In genomic region chr5:12124935-12125334, GRCm38 (mm10) we compare ENCODE assay signal across 30 mouse cellular contexts.
"Had no signal": no experiment of that assay in that cellular context is flagged by ENCODE, and none has a peak within 500 bp of the region (broad histone marks: within the 10 kb centered on the region; RNA-seq: fewer than 3 reads in every experiment).

No protein-coding gene starts in this region.

- ATAC-seq: liver, embryonic 12.5 days; lung, postnatal 0 days; midbrain, embryonic 13.5 days; midbrain, embryonic 15.5 days; midbrain, embryonic 16.5 days had no signal

- H3K9ac ChIP-seq: limb, embryonic 12.5 days; limb, embryonic 13.5 days; limb, embryonic 15.5 days; liver, embryonic 12.5 days; liver, embryonic 13.5 days; liver, embryonic 14.5 days; liver, embryonic 15.5 days; lung, embryonic 14.5 days; lung, embryonic 15.5 days; midbrain, embryonic 12.5 days; midbrain, embryonic 13.5 days; midbrain, embryonic 15.5 days had no signal

- H3K9me3 ChIP-seq: limb, embryonic 10.5 days; limb, embryonic 12.5 days; limb, embryonic 13.5 days; limb, embryonic 15.5 days; liver, embryonic 12.5 days; liver, embryonic 13.5 days; liver, embryonic 15.5 days; lung, embryonic 15.5 days; megakaryocyte, embryonic 14.5 days; midbrain, embryonic 10.5 days; midbrain, embryonic 12.5 days; midbrain, embryonic 13.5 days; midbrain, embryonic 15.5 days had no signal

- H3K4me1 ChIP-seq: limb, embryonic 10.5 days; limb, embryonic 12.5 days; limb, embryonic 13.5 days; limb, embryonic 15.5 days; liver, embryonic 12.5 days; liver, embryonic 13.5 days; liver, embryonic 15.5 days; lung, embryonic 15.5 days; midbrain, embryonic 12.5 days; midbrain, embryonic 13.5 days; midbrain, embryonic 15.5 days had no signal

- DNase-seq: left cerebral cortex, postnatal 4 days; liver; liver, embryonic 13.5 days; lung, adult 18-20 months; lung, adult 2 months; lung, embryonic 14.5 days; lung, postnatal 10 days; lung, postnatal 14 days; lung, postnatal 36 days; lung, postnatal 4 days; midbrain, embryonic 14.5 days had no signal

- H3K36me3 ChIP-seq: limb, embryonic 10.5 days; limb, embryonic 12.5 days; limb, embryonic 13.5 days; limb, embryonic 15.5 days; liver, embryonic 12.5 days; liver, embryonic 13.5 days; liver, embryonic 15.5 days; lung, embryonic 15.5 days; midbrain, embryonic 10.5 days; midbrain, embryonic 12.5 days; midbrain, embryonic 13.5 days; midbrain, embryonic 15.5 days had no signal

- H3K4me3 ChIP-seq: limb, embryonic 10.5 days; limb, embryonic 12.5 days; limb, embryonic 13.5 days; limb, embryonic 15.5 days; liver, embryonic 12.5 days; liver, embryonic 13.5 days; liver, embryonic 15.5 days; lung, embryonic 15.5 days; megakaryocyte, embryonic 14.5 days; midbrain, embryonic 10.5 days; midbrain, embryonic 12.5 days; midbrain, embryonic 13.5 days; midbrain, embryonic 15.5 days; myocyte had no signal

- H3K4me2 ChIP-seq: limb, embryonic 12.5 days; limb, embryonic 13.5 days; limb, embryonic 15.5 days; liver, embryonic 11.5 days; liver, embryonic 12.5 days; liver, embryonic 13.5 days; liver, embryonic 15.5 days; lung, embryonic 14.5 days; lung, embryonic 15.5 days; midbrain, embryonic 11.5 days; midbrain, embryonic 12.5 days; midbrain, embryonic 13.5 days; midbrain, embryonic 15.5 days had no signal

- H3K27me3 ChIP-seq: limb, embryonic 12.5 days; limb, embryonic 13.5 days; limb, embryonic 15.5 days; liver, embryonic 12.5 days; liver, embryonic 13.5 days; liver, embryonic 15.5 days; lung, embryonic 15.5 days; megakaryocyte, embryonic 14.5 days; midbrain, embryonic 12.5 days; midbrain, embryonic 13.5 days; midbrain, embryonic 15.5 days had no signal

- H3K27ac ChIP-seq: limb, embryonic 10.5 days; limb, embryonic 12.5 days; limb, embryonic 13.5 days; limb, embryonic 15.5 days; liver, embryonic 12.5 days; liver, embryonic 13.5 days; liver, embryonic 14.5 days; liver, embryonic 15.5 days; lung, embryonic 15.5 days; macrophage; midbrain, embryonic 10.5 days; midbrain, embryonic 12.5 days; midbrain, embryonic 13.5 days; midbrain, embryonic 15.5 days had no signal
